Mouse (Mus musculus) myocyte (in vitro differentiated cells): Measurements from ENCODE around the gene Rnh1.

Experiments used
- CEBPB ChIP-seq: IDR thresholded peaks from 2 replicates; pipeline ENCODE4 v1.6.1; 2011; ENCODE audit warnings: mild to moderate bottlenecking, moderate library complexity; ENCODE audit not compliant: poor library complexity, insufficient read depth, severe bottlenecking
- E2F4 ChIP-seq: IDR thresholded peaks from one replicate; pipeline ENCODE4 v1.6.1; 2011; ENCODE audit warnings: mild to moderate bottlenecking, control low read depth, moderate library complexity; ENCODE audit not compliant: insufficient read depth
- MYOG ChIP-seq, 3 experiments: IDR thresholded peaks; one replicate each; pipeline ENCODE4 v1.6.1; 2011; ENCODE audit warnings: control low read depth in 2 of 3, low read depth in 2 of 3, mild to moderate bottlenecking in 2 of 3; ENCODE audit not compliant: insufficient read length in 2 of 3, control insufficient read depth in 1 of 3, insufficient read depth in 1 of 3

- TF ChIP-seq E2F4 (no peak), MYOG (IDR thresholded peaks at IDR 0.05; ENCODE audit: control insufficient read depth in 1 of 3, insufficient read depth in 1 of 3, insufficient read length in 2 of 3, low read depth in 2 of 3) (no peak), CEBPB (no peak)
These were observed 38.0 kb upstream of the Rnh1 start for GRCm38 (mm10) chr7:141210606-141211131.
